Mouse (Mus musculus): ENCODE measurements at regions not wholly inside any gene's neighbourhood (a gene's known extent, or its start where the extent isn't known, plus 50 kb on each side); places are given as distances from the start of the nearest gene placed in this dataset.

GRCm38 (mm10) chr9:61638908-61639307, 266.7 kb downstream of the Tle3 start:
- DNase-seq (ENCODE audit: low read depth, low spot score): no peak

- DNase-seq (ENCODE audit: low read depth, low spot score): no peak
These were observed 261.8 kb downstream of the Tle3 start for GRCm38 (mm10) chr9:61633936-61634335.

- no peak for DNase-seq (ENCODE audit: low read depth, low spot score)
These were observed 260.4 kb downstream of the Tle3 start for GRCm38 (mm10) chr9:61632602-61633001.

GRCm38 (mm10) chr9:61631097-61631496, 258.9 kb downstream of the Tle3 start:
- DNase-seq (ENCODE audit: low read depth, low spot score): no peak

GRCm38 (mm10) chr9:61627801-61628574, 255.8 kb downstream of the Tle3 start:
- no peak for DNase-seq (ENCODE audit: low read depth, low spot score)

- no peak for DNase-seq (ENCODE audit: low read depth, low spot score)
These were observed 250.8 kb downstream of the Tle3 start for GRCm38 (mm10) chr9:61622933-61623332.

- DNase-seq (ENCODE audit: low read depth, low spot score): no peak
These were observed 249.8 kb downstream of the Tle3 start for GRCm38 (mm10) chr9:61621939-61622338.

GRCm38 (mm10) chr9:61620786-61621185, 248.6 kb downstream of the Tle3 start:
- DNase-seq (ENCODE audit: low read depth, low spot score): no peak

GRCm38 (mm10) chr9:61620105-61620504, 247.9 kb downstream of the Tle3 start:
- no peak for DNase-seq (ENCODE audit: low read depth, low spot score)

GRCm38 (mm10) chr9:61618510-61619249, 246.5 kb downstream of the Tle3 start:
- peak; percentile 40 for DNase-seq (ENCODE audit: low read depth, low spot score)

- DNase-seq (ENCODE audit: low read depth, low spot score): no peak
These were observed 245.8 kb downstream of the Tle3 start for GRCm38 (mm10) chr9:61617979-61618378.

GRCm38 (mm10) chr9:61615556-61615955, 243.4 kb downstream of the Tle3 start:
- DNase-seq (ENCODE audit: low read depth, low spot score): no peak

GRCm38 (mm10) chr9:61607576-61607975, 235.4 kb downstream of the Tle3 start:
- no peak for DNase-seq (ENCODE audit: low read depth, low spot score)

- DNase-seq (ENCODE audit: low read depth, low spot score): no peak
These were observed 230.3 kb downstream of the Tle3 start for GRCm38 (mm10) chr9:61602353-61602978.

GRCm38 (mm10) chr9:61601911-61602310, 229.7 kb downstream of the Tle3 start:
- DNase-seq (ENCODE audit: low read depth, low spot score): no peak

GRCm38 (mm10) chr9:61597287-61597686, 225.1 kb downstream of the Tle3 start:
- no peak for DNase-seq (ENCODE audit: low read depth, low spot score)

- no peak for DNase-seq (ENCODE audit: low read depth, low spot score)
These were observed 224.4 kb downstream of the Tle3 start for GRCm38 (mm10) chr9:61596410-61597108.

GRCm38 (mm10) chr9:61595170-61595967, 223.2 kb downstream of the Tle3 start:
- no peak for DNase-seq (ENCODE audit: low read depth, low spot score)

- no peak for DNase-seq (ENCODE audit: low read depth, low spot score)
These were observed 221.8 kb downstream of the Tle3 start for GRCm38 (mm10) chr9:61593991-61594390.

- DNase-seq (ENCODE audit: low read depth, low spot score): no peak
These were observed 217.6 kb downstream of the Tle3 start for GRCm38 (mm10) chr9:61589727-61590299.
